Mouse (Mus musculus): ENCODE data around the gene Mmp24. TPM values are rescaled to one million over a fixed set of nuclear protein-coding genes. Genes with fewer than 3 reads are reported as not detected.

Mmp24 gene
- polyA plus RNA-seq, 1 experiment = 0.16 TPM

- H3K27ac ChIP-seq (ENCODE audit: insufficient read depth, low read length) = no peak overlapping the region
- no peak for TF ChIP-seq CTCF (IDR thresholded peaks at IDR 0.05; ENCODE audit: borderline replicate concordance, insufficient read depth, low read length)
- no peak for TF ChIP-seq POLR2A (IDR thresholded peaks at IDR 0.05; ENCODE audit: low read depth, low read length)
- H3K4me1 ChIP-seq (ENCODE audit: control insufficient read depth, insufficient read depth, low read length) = no peaks in the 10 kb centered on the region
- no peak overlapping the region for H3K4me3 ChIP-seq (ENCODE audit: insufficient read depth, low read length)
Measured at GRCm38 (mm10) chr2:155774261-155774926, 748 bp upstream of the Mmp24 start.

DNA sequence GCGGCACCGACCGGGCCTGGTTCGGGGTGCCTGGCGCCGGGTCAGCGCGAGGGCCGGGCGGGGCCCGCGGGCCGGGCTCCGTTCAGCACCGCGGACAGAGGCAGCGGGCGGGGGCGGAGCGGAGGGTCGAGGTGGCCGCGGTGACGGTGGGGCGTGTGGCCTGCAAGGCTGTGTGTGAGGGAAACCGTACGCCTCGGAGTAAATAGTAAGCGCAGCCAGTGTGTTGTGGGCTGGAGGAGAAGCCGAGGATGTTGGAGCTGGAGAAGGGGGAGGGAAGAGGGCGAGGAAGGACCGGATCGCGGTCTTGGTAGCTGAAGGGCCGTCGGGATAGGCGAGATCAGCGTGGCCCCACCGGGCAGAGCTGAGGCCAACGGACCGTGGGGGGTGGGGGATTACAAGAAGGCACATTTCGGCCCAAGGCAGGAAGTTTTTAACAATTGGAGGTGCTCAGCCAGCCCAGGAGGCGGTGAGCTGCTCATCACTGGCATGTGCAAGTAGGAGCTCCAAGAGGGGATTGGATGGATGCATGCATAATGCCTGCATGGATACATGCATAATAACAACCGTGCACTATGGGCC, 632 bp downstream of the Mmp24 start:
- no peaks in the 10 kb centered on the region for H3K4me1 ChIP-seq (ENCODE audit: control insufficient read depth, insufficient read depth, low read length)
- no peak overlapping the region for H3K27ac ChIP-seq (ENCODE audit: insufficient read depth, low read length)
- H3K4me3 ChIP-seq (ENCODE audit: insufficient read depth, low read length) = peak overlapping the region; percentile 29
- no peak for TF ChIP-seq CTCF (IDR thresholded peaks at IDR 0.05; ENCODE audit: borderline replicate concordance, insufficient read depth, low read length)
- no peak for TF ChIP-seq POLR2A (IDR thresholded peaks at IDR 0.05; ENCODE audit: low read depth, low read length)

GRCm38 (mm10) chr2:155776824-155777687, 1.9 kb downstream of the Mmp24 start:
- Histone ChIP-seq H3K27ac (ENCODE audit: insufficient read depth, low read length) (no peak overlapping the region), H3K4me1 (ENCODE audit: control insufficient read depth, insufficient read depth, low read length) (no peaks in the 10 kb centered on the region), H3K4me3 (ENCODE audit: insufficient read depth, low read length) (no peak overlapping the region)
- no peak for TF ChIP-seq CTCF (IDR thresholded peaks at IDR 0.05; ENCODE audit: borderline replicate concordance, insufficient read depth, low read length)
- TF ChIP-seq POLR2A (IDR thresholded peaks at IDR 0.05; ENCODE audit: low read depth, low read length) = no peak

GRCm38 (mm10) chr2:155777688-155777985, 2.5 kb downstream of the Mmp24 start:
- TF ChIP-seq POLR2A (IDR thresholded peaks at IDR 0.05; ENCODE audit: low read depth, low read length) (no peak), CTCF (IDR thresholded peaks at IDR 0.05; ENCODE audit: borderline replicate concordance, insufficient read depth, low read length) (no peak)
- no peaks in the 10 kb centered on the region for H3K4me1 ChIP-seq (ENCODE audit: control insufficient read depth, insufficient read depth, low read length)
- H3K4me3 ChIP-seq (ENCODE audit: insufficient read depth, low read length) = no peak overlapping the region
- H3K27ac ChIP-seq (ENCODE audit: insufficient read depth, low read length) = no peak overlapping the region

GRCm38 (mm10) chr2:155778004-155778403, 2.9 kb downstream of the Mmp24 start:
- Histone ChIP-seq H3K4me3 (ENCODE audit: insufficient read depth, low read length) (no peak overlapping the region), H3K4me1 (ENCODE audit: control insufficient read depth, insufficient read depth, low read length) (no peaks in the 10 kb centered on the region), H3K27ac (ENCODE audit: insufficient read depth, low read length) (no peak overlapping the region)
- TF ChIP-seq POLR2A (IDR thresholded peaks at IDR 0.05; ENCODE audit: low read depth, low read length) (no peak), CTCF (IDR thresholded peaks at IDR 0.05; ENCODE audit: borderline replicate concordance, insufficient read depth, low read length) (no peak)

DNA sequence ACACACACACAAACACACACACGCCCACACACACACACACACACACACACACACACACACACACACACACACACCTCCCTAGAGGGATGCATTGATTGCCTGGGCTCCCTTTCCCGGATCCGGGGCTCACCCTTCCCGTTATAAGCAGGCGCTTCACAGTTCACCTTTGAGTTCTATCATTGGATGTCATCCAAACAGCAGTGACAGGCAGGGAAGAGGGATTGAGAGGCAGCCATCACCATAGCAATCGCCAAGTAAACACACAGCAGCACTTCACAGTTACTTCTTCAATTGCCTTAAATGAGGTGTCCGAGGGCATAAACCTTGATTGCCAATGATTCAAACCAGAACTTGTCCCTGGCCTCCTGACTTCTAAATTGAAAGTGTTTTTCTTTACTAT, 3.9 kb downstream of the Mmp24 start:
- TF ChIP-seq CTCF (IDR thresholded peaks at IDR 0.05; ENCODE audit: borderline replicate concordance, insufficient read depth, low read length) (no peak), POLR2A (IDR thresholded peaks at IDR 0.05; ENCODE audit: low read depth, low read length) (no peak)
- Histone ChIP-seq H3K27ac (ENCODE audit: insufficient read depth, low read length) (no peak overlapping the region), H3K4me1 (ENCODE audit: control insufficient read depth, insufficient read depth, low read length) (no peaks in the 10 kb centered on the region), H3K4me3 (ENCODE audit: insufficient read depth, low read length) (no peak overlapping the region)

- Histone ChIP-seq H3K27ac (ENCODE audit: insufficient read depth, low read length) (no peak overlapping the region), H3K4me1 (ENCODE audit: control insufficient read depth, insufficient read depth, low read length) (no peaks in the 10 kb centered on the region), H3K4me3 (ENCODE audit: insufficient read depth, low read length) (no peak overlapping the region)
- TF ChIP-seq POLR2A (IDR thresholded peaks at IDR 0.05; ENCODE audit: low read depth, low read length) = no peak
- no peak for TF ChIP-seq CTCF (IDR thresholded peaks at IDR 0.05; ENCODE audit: borderline replicate concordance, insufficient read depth, low read length)
Measured at GRCm38 (mm10) chr2:155779506-155779905, 4.4 kb downstream of the Mmp24 start.

DNA sequence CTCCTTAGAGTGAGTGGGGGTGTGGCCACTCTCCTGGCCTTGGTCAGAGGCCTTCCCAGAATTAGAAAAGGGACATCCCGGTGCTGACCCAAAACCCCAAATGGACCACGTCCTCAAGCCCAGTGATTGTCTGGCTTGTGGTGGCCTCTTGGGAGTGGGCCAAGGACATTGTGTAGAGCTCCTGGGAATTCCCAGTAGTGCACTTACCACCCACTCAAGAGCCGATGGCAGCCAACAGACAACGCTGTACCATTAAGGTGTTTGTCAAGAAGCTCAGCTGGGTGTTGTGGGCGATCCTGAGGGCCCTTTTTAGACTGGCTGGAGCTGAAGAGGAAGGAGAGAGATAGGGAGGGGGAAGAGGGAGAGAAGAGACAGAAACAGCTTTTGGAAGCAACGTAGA, 9.4 kb downstream of the Mmp24 start:
- TF ChIP-seq POLR2A (IDR thresholded peaks at IDR 0.05; ENCODE audit: low read depth, low read length) = no peak
- TF ChIP-seq CTCF (IDR thresholded peaks at IDR 0.05; ENCODE audit: borderline replicate concordance, insufficient read depth, low read length) = no peak
- H3K4me1 ChIP-seq (ENCODE audit: control insufficient read depth, insufficient read depth, low read length) = no peaks in the 10 kb centered on the region
- H3K4me3 ChIP-seq (ENCODE audit: insufficient read depth, low read length) = no peak overlapping the region
- H3K27ac ChIP-seq (ENCODE audit: insufficient read depth, low read length) = no peak overlapping the region

GRCm38 (mm10) chr2:155786905-155787304, 11.8 kb downstream of the Mmp24 start:
- Histone ChIP-seq H3K27ac (ENCODE audit: insufficient read depth, low read length) (no peak overlapping the region), H3K4me3 (ENCODE audit: insufficient read depth, low read length) (no peak overlapping the region), H3K4me1 (ENCODE audit: control insufficient read depth, insufficient read depth, low read length) (no peaks in the 10 kb centered on the region)
- TF ChIP-seq POLR2A (IDR thresholded peaks at IDR 0.05; ENCODE audit: low read depth, low read length) = no peak
